Mouse (Mus musculus) midbrain, embryonic 13.5 days (tissue): ENCODE results near the gene Rps16. TPM values are rescaled to one million over a fixed set of nuclear protein-coding genes. Genes with fewer than 3 reads are reported as not detected.
"Not testable (repeated sequence)": the region's sequence is repeated elsewhere in the genome, so short reads cannot be mapped to it uniquely, and the experiment has no call there.

Experiments
- ATAC-seq: fragments of 200-750 bp; cut with Nextera tagmentation; 2 replicates; pipeline ENCODE4 v1.8.0; 2017; ENCODE audit warnings: mild to moderate bottlenecking, moderate TSS enrichment, moderate library complexity
- H3K27ac ChIP-seq: fragments of 300-500 bp; sonication (generic); 2 replicates; pipeline ENCODE4 v1.5.1; 2015; ENCODE audit warnings: inconsistent platforms, mild to moderate bottlenecking, moderate library complexity
- H3K27me3 ChIP-seq: fragments of 300-500 bp; sonication (generic); 2 replicates; pipeline ENCODE4 v1.6.1; 2015; ENCODE audit warnings: mild to moderate bottlenecking, inconsistent platforms
- H3K36me3 ChIP-seq: fragments of 300-500 bp; sonication (generic); 2 replicates; pipeline ENCODE4 v1.6.1; 2015; ENCODE audit warnings: mild to moderate bottlenecking, inconsistent platforms
- H3K4me1 ChIP-seq: fragments of 300-500 bp; sonication (generic); replicated peaks from 2 replicates; pipeline ENCODE4 v1.6.1; 2015; ENCODE audit warnings: inconsistent platforms
- H3K4me2 ChIP-seq: fragments of 300-500 bp; sonication (generic); replicated peaks from 2 replicates; pipeline ENCODE4 v1.6.1; 2015; ENCODE audit warnings: moderate library complexity, mild to moderate bottlenecking, inconsistent platforms
- H3K4me3 ChIP-seq: fragments of 300-500 bp; sonication (generic); replicated peaks from 2 replicates; pipeline ENCODE4 v1.5.1; 2015; ENCODE audit warnings: mild to moderate bottlenecking, inconsistent platforms
- H3K9ac ChIP-seq: fragments of 300-500 bp; sonication (generic); replicated peaks from 2 replicates; pipeline ENCODE4 v1.6.1; 2015; ENCODE audit warnings: mild to moderate bottlenecking, inconsistent platforms
- H3K9me3 ChIP-seq: fragments of 300-500 bp; sonication (generic); 2 replicates; pipeline ENCODE4 v1.6.1; 2016; ENCODE audit warnings: mild to moderate bottlenecking, inconsistent platforms
- WGBS: fragments of 180-500 bp; shearing (Covaris S2); methylation state at CpG from one replicate; pipeline ENCODE4 v1.1.7; 2015; 5-methylcytosine and 5-hydroxymethylcytosine counted together
- polyA plus RNA-seq: library from polyadenylated mRNA; unstranded; fragments of >200 nt; fragmentation: Nextera tagmentation; extraction: Ambion mirVana; gene quantifications from 2 replicates; pipeline ENCODE4 v1.2.1, GENCODE M21; 2015

The Rps16 gene
- polyA plus RNA-seq, 1 experiment from 2014 or later, result 537 TPM

- H3K36me3 ChIP-seq, result peaks cover 53% of the 10 kb centered on the region
- no peak overlapping the region for H3K9ac ChIP-seq
- H3K4me1 ChIP-seq, result peaks cover 21% of the 10 kb centered on the region
- no peak overlapping the region for H3K27ac ChIP-seq
- no peak for ATAC-seq
- H3K4me2 ChIP-seq, result no peak overlapping the region
- H3K27me3 ChIP-seq, result 0 out of 2 replicates have a peak, but pooled peaks cover 4% of the 10 kb centered on the region
- no peak overlapping the region for H3K4me3 ChIP-seq
- 90% methylated on average over 6 of the region's 7 CpGs for WGBS
- no peaks in the 10 kb centered on the region for H3K9me3 ChIP-seq
These were observed 35.6 kb downstream of the Rps16 start for GRCm38 (mm10) chr7:28386007-28386406.

- no peaks in the 10 kb centered on the region for H3K27me3 ChIP-seq
- no peak overlapping the region for H3K27ac ChIP-seq
- H3K4me1 ChIP-seq, result peaks cover 21% of the 10 kb centered on the region
- H3K4me2 ChIP-seq, result no peak overlapping the region
- H3K9ac ChIP-seq, result no peak overlapping the region
- H3K36me3 ChIP-seq, result peaks cover 53% of the 10 kb centered on the region
- peak; percentile 72 for ATAC-seq
- whole genome bisulfite sequencing, result 20% methylated on average over 4 of the region's 4 CpGs
- no peak overlapping the region for H3K4me3 ChIP-seq
- no peaks in the 10 kb centered on the region for H3K9me3 ChIP-seq
These were observed 36.0 kb downstream of the Rps16 start for GRCm38 (mm10) chr7:28386462-28386861.

GRCm38 (mm10) chr7:28386877-28387276, 36.4 kb downstream of the Rps16 start:
- not testable (repeated sequence) for H3K4me3 ChIP-seq, H3K4me2 ChIP-seq, H3K27me3 ChIP-seq, H3K9ac ChIP-seq, H3K9me3 ChIP-seq, H3K27ac ChIP-seq, ATAC-seq
- Histone ChIP-seq H3K36me3 (peaks cover 53% of the 10 kb centered on the region), H3K4me1 (peaks cover 21% of the 10 kb centered on the region)
- WGBS, result 88% methylated on average over 6 of the region's 6 CpGs

- H3K27me3 ChIP-seq, H3K9me3 ChIP-seq, H3K4me3 ChIP-seq, ATAC-seq, H3K27ac ChIP-seq, H3K4me2 ChIP-seq, H3K9ac ChIP-seq: not testable (repeated sequence)
- 90% methylated on average over 7 of the region's 7 CpGs for WGBS
- H3K36me3 ChIP-seq, result peaks cover 53% of the 10 kb centered on the region
- H3K4me1 ChIP-seq, result peaks cover 17% of the 10 kb centered on the region
These were observed 36.9 kb downstream of the Rps16 start for GRCm38 (mm10) chr7:28387384-28387783.

- no peak overlapping the region for H3K27ac ChIP-seq
- no peak overlapping the region for H3K9ac ChIP-seq
- no peak for ATAC-seq
- no peaks in the 10 kb centered on the region for H3K27me3 ChIP-seq
- H3K4me1 ChIP-seq, result peaks cover 20% of the 10 kb centered on the region
- no peak overlapping the region for H3K4me3 ChIP-seq
- no peaks in the 10 kb centered on the region for H3K9me3 ChIP-seq
- H3K36me3 ChIP-seq, result peaks cover 58% of the 10 kb centered on the region
- WGBS, result 99% methylated on average over 3 of the region's 3 CpGs
- no peak overlapping the region for H3K4me2 ChIP-seq
These were observed 39.9 kb downstream of the Rps16 start for GRCm38 (mm10) chr7:28390331-28390730.

- H3K4me2 ChIP-seq, result peak within 1 kb of the TSS; percentile 98
- H3K36me3 ChIP-seq, result peaks cover 59% of the 10 kb centered on the region
- H3K27ac ChIP-seq, result peak within 1 kb of the TSS; percentile 70
- ATAC-seq, result peak; percentile 99
- H3K27me3 ChIP-seq, result no peaks in the 10 kb centered on the region
- H3K4me3 ChIP-seq, result peak within 1 kb of the TSS; percentile 83
- under 1% methylated on average over 58 of the region's 58 CpGs for WGBS
- no peaks in the 10 kb centered on the region for H3K9me3 ChIP-seq
- H3K4me1 ChIP-seq, result peaks cover 20% of the 10 kb centered on the region
- peak within 1 kb of the TSS; percentile 93 for H3K9ac ChIP-seq
These were observed 42.2 kb downstream of the Rps16 start, which contains the start of the genes Med29 and Paf1 for GRCm38 (mm10) chr7:28392429-28393271. Med29 (minus strand) TSS chr7:28392708. Paf1 (plus strand) TSS chr7:28392951.

GRCm38 (mm10) chr7:28393272-28393951, 43.0 kb downstream of the Rps16 start:
- Histone ChIP-seq H3K36me3 (peaks cover 59% of the 10 kb centered on the region), H3K27me3 (no peaks in the 10 kb centered on the region), H3K4me3 (peak overlapping the region; percentile 83), H3K4me1 (peaks cover 20% of the 10 kb centered on the region), H3K4me2 (peak overlapping the region; percentile 98), H3K9ac (peak overlapping the region; percentile 93), H3K9me3 (no peaks in the 10 kb centered on the region), H3K27ac (peak overlapping the region; percentile 70)
- ATAC-seq, result no peak
- WGBS, result 6% methylated on average over 22 of the region's 22 CpGs

GRCm38 (mm10) chr7:28395425-28395824, 45.0 kb downstream of the Rps16 start:
- H3K4me1 ChIP-seq, result peaks cover 20% of the 10 kb centered on the region
- no peak overlapping the region for H3K27ac ChIP-seq
- H3K36me3 ChIP-seq, result peaks cover 58% of the 10 kb centered on the region
- no peak for ATAC-seq
- H3K27me3 ChIP-seq, result no peaks in the 10 kb centered on the region
- no peak overlapping the region for H3K4me2 ChIP-seq
- H3K9me3 ChIP-seq, result no peaks in the 10 kb centered on the region
- H3K9ac ChIP-seq, result no peak overlapping the region
- H3K4me3 ChIP-seq, result no peak overlapping the region
- WGBS, result 95% methylated on average over 4 of the region's 4 CpGs

GRCm38 (mm10) chr7:28398000-28398399, 47.5 kb downstream of the Rps16 start:
- no peak for ATAC-seq
- no peaks in the 10 kb centered on the region for H3K27me3 ChIP-seq
- no peak overlapping the region for H3K9ac ChIP-seq
- H3K4me2 ChIP-seq, result no peak overlapping the region
- WGBS, result 68% methylated on average over 3 of the region's 3 CpGs
- H3K9me3 ChIP-seq, result no peaks in the 10 kb centered on the region
- H3K4me3 ChIP-seq, result no peak overlapping the region
- no peak overlapping the region for H3K27ac ChIP-seq
- H3K36me3 ChIP-seq, result peaks cover 77% of the 10 kb centered on the region
- H3K4me1 ChIP-seq, result peaks cover 11% of the 10 kb centered on the region

- no peak for ATAC-seq
These were observed 48.4 kb downstream of the Rps16 start for GRCm38 (mm10) chr7:28398696-28399340.

GRCm38 (mm10) chr7:28401030-28401429, 50.6 kb downstream of the Rps16 start:
- H3K9ac ChIP-seq, result no peak overlapping the region
- WGBS, result 100% methylated on average over 1 of the region's 1 CpGs
- H3K36me3 ChIP-seq, result peaks cover 93% of the 10 kb centered on the region
- ATAC-seq, result no peak
- no peaks in the 10 kb centered on the region for H3K27me3 ChIP-seq
- no peak overlapping the region for H3K4me2 ChIP-seq
- no peak overlapping the region for H3K27ac ChIP-seq
- no peaks in the 10 kb centered on the region for H3K4me1 ChIP-seq
- H3K9me3 ChIP-seq, result no peaks in the 10 kb centered on the region
- H3K4me3 ChIP-seq, result no peak overlapping the region

More at GRCm38 (mm10) chr7:28398696-28399340, 48.4 kb downstream of the Rps16 start:
- Histone ChIP-seq H3K27ac (no peak overlapping the region), H3K9ac (no peak overlapping the region), H3K4me1 (peaks cover 3% of the 10 kb centered on the region), H3K27me3 (no peaks in the 10 kb centered on the region), H3K36me3 (peaks cover 85% of the 10 kb centered on the region), H3K9me3 (no peaks in the 10 kb centered on the region), H3K4me2 (no peak overlapping the region), H3K4me3 (no peak overlapping the region)
- 94% methylated on average over 10 of the region's 10 CpGs for WGBS

- Histone ChIP-seq H3K4me1 (no peaks in the 10 kb centered on the region), H3K4me3 (no peak overlapping the region), H3K36me3 (peaks cover 93% of the 10 kb centered on the region), H3K4me2 (no peak overlapping the region), H3K9me3 (no peaks in the 10 kb centered on the region), H3K27me3 (no peaks in the 10 kb centered on the region), H3K9ac (no peak overlapping the region), H3K27ac (no peak overlapping the region)
- WGBS, result 94% methylated on average over 3 of the region's 3 CpGs
- no peak for ATAC-seq
These were observed 51.5 kb downstream of the Rps16 start for GRCm38 (mm10) chr7:28401942-28402341.
